Mouse (Mus musculus) ovary, postnatal 14 days (tissue): ENCODE results near the gene Mfsd12.

ENCODE experiments used
- DNase-seq: peaks from one replicate; pipeline ENCODE4 v3.0.0; 2022; ENCODE audit warnings: low spot score

The Mfsd12 gene

DNA sequence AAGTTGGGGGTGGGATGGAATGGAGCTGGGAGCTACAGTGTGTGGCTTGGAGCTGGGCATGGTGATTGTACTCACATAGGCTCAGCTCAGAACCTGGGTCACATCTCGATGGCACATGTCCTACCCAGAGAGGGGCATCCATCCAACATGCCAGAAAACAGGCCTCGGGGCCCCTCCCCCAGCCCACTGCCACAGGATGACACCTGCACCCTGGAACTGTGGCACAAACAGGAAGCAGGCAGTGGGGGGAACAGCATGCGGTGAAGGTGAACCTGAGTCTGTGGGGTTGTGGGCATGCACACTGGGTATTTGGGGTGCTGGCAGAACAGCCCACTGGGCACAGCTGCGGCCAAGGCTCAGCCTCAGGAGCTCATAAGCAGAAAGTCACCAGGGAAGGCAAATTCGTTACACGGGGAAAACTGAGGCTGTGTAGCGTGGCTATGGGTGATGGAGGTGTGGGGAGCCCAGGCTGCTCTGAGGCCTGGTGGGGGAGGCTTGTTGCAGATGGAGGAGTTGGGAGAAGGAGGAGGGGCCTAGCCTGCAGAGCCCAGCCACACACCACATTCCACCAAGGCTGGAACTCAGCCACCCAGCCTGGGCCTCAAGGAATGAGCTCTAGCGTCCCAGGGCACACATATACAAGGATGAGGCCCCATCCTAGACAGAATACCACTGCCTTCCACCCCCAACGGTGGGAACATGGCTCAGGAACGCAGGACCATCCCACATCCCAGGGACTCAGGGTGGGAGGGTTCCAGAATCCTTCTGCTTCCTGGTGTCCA lies 27.9 kb upstream of the Mfsd12 start:
- no peak for DNase-seq

DNA sequence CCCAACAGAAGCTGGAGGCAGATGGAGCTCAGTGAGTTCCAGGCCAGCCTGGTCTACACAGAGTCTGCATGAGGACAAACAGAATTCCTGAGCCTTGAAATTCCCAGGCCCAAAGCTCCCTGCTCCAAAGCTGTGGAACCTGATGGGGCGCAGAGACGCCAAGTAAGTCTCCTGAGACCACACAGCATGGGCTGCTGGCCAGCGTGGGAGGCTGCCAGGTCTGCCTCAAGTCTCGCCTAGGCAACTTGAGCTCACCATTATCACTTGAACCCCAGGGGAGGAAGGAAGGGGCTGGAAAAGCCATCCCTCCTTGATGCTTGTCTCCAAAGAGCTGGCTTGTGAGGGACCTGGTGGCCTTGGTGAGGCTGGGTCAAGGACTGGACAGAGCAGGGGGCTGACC lies 27.3 kb upstream of the Mfsd12 start:
- no peak for DNase-seq

DNA sequence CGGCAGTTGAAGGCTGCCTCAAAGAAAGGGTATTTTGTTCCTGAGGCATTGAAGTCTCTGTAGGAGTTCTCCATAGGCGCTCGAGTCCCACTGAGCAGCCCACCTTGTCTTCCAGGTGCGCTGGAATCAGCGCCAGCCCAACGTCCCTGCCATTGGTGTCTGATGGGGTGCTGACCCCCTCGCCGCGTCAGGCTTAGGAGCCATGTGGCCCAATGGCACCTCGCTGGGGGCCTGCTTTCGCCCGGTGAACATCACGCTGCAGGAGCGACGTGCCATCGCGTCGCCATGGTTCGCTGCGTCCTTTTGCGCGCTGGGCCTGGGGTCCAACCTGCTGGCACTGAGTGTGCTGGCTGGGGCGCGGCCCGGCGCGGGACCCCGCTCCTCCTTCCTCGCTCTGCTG lies 25.0 kb upstream of the Mfsd12 start:
- DNase-seq = no peak

DNA sequence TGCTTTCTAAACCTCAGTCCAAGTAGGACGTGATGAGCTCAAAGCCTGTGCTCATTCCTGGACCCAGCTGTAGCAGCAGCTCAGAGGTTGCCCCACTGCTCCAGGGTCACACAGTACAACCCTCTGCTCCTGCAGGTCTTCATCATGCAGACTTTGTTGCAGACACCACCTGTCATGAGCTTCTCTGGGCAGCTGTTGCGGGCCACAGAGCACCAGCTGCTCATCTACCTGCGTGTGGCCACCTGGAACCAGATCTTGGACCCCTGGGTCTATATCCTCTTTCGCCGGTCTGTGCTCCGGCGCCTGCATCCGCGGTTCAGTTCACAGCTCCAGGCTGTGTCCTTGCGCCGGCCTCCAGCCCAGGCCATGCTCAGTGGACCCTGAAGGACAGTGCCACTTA lies 23.0 kb upstream of the Mfsd12 start:
- DNase-seq = no peak

DNA sequence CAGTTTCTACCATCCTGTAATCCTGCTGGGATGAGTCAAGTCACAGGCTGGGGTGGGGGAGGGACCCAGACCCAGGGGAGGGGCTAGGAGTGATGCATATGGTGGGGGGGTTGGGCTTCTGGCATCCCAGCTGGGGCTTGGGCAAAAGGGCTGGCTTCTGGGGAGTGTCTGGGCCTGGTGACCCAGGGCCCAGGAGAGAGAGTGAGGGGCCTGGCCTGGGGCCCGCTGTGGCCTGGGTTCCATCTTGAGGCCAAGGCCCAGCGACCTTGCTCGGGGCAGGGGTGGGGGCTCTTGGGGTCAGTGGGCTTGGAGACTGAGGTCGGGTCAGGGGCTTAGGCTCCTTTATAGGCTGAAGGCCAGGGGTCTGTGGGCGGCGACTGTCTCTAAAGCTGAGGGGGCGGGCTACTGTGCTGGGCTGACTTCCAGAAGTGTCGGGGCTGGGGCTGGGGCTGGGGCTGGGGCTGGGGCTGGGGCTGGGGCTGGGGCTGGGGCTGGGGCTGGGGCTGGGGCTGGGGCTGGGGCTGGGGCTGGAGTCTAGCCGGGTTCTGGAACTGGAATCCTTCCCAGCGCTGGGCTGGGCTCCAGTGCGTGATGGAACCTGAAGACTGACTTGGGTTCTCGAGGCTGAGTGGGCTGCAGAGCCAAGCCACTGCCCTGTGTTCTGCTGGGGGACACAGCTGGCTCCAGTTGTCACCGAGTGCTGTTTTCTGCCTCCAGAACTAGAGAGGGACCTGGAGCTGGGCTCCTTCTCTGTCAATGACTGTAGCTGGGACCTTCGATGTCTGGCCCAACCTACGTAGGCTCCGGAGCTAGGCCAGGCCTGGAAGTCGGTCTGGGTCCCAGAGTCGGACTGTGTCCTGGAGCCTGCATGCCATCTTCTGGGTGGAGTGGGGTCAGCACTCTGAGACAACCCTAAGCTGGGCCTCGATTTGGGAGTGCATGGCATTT lies 21.6 kb upstream of the Mfsd12 start:
- DNase-seq = no peak

DNA sequence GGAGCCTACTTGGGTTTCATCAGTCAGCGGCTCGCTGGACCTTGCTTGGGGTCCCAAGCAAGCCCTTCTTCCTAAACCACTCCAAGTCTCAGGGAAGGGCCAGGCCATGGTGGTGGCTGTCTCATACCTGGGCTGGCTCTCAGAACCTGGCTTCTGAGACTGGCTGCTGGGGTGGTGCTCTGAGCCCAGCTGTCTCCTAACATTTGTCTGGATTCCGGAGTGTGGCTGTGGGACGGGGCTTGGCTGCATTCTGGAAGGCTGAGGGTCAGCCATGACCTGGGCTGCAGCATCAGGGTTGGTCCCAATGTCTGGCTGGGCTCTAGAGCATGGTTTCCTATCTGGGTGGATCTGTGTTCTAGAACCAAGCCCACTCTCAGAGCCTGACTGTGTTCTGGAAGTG lies 20.7 kb upstream of the Mfsd12 start:
- no peak for DNase-seq

DNA sequence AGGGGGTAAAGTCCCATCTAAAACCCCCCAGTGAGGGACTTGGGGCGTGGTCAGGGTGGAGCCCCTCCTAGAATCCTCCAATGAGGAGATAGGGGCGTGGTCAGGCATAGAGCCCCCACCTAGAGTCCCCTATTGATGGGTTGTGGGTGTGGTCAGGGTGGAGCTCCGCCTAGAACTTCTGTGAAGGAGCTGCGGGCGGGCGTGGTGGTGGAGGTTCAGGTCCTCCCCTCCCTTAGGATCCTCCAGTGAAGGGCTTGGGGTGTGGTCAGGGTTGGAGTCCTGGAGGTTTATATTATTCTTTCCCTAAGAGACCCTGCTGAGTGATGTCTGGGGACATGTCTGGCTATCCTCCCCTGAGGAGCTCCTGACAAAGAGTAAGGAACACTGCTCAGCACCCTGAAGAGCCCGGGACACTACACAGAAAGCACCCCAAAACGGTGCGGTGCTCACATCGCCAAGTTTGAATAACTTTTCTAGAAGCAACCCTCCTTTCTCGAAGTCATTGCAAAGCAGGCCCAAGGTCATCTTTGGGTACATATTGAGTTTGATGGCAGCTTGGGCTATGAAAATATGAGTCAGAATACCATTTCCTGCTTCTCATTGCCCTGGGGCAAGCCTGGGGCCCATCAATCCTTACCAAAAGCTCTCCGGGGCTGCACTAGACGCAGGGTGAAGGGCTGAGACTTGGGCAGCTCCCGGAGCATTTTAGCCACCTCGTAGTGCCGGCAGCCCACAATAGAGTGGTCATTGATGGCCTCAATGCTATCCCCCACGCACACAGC lies 16.5 kb upstream of the Mfsd12 start:
- no peak for DNase-seq

DNA sequence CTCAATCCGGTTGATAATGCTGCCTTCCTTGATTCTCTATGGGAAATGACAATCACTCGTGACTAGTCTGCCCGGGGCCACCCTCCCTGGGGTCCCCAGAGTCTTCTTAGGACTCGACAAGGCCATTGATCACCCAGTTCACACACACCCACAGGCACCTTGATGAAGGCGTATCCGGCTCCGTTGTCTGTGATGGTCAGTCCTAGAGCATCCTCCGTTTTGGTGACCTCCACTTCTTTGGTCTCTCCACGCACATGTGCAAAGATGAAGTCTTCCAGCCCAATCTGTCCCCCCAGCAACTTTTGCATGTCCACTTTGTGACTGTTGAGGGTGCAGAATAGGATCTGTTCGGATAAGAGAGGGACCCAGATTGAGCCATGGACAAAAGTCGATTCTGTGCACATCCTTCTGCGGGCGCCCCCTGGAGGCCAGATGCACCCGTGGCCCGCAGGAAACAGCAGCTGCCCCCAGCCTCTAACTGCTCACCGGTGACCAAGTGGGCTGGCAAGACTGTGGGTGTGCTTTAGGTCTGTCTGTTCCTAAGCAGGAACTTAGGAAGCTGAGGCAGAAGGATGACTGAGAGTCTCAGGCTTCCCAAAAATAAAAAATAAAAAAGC lies 15.8 kb upstream of the Mfsd12 start:
- DNase-seq = no peak

DNA sequence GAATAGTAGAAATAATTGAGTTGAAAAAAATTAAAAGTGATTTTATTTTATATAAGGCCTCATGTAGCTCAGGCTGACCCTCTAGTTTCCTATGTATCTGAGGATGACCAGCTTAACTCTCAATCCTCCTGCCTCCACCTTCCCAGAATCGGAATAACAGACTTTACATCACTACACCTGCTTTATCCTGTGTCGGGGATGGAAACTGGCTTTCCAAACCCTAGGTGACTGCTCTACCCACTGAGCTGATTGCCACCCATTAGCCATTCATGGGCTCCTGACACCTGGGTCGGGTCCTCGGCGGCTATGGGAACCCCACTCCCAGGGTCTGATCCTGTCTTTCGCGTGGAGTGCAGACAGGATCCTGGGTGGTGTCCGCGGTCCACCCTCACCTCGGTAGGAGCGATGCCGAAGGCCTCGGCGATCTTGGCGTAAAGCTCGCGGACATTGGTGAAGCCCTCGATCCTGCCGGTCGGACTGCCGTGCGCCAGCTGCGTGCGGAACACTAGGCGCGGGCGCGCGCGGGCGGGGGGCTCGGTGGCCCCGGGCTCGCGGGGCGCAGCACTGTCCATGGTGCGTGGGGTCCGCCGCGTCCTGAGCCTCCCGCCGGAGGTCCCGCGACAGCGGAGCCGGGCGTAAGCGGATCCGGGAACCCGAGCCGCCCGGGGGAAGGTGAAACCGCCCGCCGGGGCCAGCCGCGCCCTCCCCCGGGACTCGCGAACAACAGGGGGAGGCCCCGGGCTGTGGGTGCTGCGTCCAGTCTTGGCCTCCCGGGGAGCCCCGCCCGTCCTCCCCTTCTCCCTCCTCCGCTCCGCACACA lies 14.4 kb upstream of the Mfsd12 start, which contains the start of gene Gipc3:
Gene Gipc3 (minus strand): TSS at position 581 of the 820 bp plus-strand sequence.
- DNase-seq = no peak

DNA sequence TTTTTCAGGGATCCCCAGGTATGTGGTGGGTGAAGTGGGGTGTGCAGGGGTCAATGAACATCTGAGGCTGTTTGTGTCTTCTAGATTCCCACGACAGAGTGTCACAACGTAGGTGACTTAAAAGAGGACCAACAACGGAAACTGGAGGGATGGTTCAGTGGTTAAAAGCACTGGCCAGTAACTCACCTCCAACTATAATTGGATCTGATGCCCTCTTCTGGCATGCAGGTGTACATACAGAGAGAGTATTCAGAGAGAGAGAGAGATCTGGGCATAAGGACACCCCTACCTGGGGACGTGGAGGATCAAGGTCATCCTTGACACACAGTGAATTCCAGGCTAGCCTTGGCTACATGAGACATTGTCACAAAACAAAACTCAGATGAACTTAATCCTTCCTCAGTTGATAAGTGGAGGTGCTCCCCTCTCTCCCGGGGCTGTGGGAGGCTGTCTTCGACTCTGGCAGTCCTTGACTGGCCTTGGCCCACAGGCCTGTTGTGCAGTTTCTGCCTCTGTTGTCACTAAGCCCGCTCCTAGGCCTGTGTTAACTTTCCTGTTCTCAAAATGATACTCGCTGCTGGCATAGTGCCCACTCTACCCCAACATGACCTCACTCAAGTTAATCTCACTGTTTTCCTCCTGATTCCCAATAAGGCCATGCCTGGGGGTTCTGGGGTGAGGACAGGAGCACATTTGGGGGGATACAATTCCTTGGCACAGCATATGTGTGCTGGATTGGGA lies 12.7 kb upstream of the Mfsd12 start:
- DNase-seq = no peak

DNA sequence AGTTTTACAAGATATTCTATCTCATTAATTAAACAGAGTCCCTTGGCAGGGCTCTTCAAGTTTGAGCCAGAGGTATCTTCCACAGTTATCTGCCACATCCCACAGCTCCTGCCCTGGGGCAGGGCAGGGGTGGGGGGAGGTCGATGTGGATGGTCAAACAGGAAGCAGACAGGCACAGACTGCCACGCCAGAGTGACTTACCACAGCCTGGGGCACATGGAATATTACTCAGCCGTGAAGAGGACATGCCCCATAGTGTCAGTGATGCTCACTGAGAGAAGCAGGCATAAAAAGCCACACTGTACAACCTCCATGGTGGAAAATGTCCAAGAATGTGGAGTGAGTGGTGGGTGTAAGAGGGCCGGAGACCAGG lies 12.1 kb upstream of the Mfsd12 start:
- DNase-seq = no peak

DNA sequence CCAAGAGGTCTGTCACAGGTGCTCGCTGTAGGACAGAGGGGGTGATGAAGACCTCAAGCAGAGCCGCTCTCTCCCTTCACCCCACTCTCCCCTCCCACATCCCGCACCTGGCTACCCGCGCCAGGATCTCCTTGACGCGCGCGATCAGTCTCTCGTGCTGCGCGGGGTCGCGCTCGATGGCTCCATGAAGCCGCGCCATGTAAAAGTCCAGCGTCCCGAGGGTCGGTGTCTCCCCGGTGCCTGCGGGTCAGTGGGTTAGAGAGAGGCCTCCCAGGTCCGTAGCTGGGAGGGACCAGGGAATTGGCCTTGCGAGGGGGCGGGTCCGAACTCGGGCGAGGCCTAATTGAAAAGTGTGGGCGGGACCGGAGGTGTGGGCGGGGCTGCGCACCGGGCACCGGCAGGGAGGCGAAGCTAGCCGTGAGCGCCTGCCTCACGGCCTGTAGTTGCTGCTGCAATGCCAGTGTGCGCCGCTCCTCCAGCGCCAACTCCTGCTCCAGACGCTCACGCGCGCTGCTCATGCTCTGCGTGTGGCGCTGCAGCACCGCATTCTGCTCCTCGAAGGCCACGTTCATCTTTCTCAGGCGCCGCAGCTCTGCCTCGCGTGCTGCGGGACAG lies 10.7 kb upstream of the Mfsd12 start:
- DNase-seq = no peak

DNA sequence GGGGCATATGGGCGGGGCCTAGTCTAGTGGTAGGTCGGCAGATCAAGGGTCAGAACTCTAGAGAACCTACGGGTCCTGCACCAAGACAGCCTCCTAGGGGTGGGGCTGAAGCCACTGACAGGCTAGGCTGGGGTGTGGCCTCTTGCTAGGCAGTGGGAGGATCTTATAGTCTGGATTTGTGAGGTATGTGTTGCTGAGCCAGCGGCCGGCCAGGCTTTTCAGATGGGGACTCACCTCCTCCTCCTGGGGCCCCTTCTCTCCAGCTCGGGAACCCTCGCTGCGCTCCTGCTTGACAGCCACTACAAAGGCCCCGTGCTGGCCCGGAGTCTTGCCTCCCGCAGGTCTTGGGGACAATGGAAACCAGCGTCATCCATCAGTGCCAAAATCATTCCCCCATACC lies 8.1 kb upstream of the Mfsd12 start:
- DNase-seq = no peak

DNA sequence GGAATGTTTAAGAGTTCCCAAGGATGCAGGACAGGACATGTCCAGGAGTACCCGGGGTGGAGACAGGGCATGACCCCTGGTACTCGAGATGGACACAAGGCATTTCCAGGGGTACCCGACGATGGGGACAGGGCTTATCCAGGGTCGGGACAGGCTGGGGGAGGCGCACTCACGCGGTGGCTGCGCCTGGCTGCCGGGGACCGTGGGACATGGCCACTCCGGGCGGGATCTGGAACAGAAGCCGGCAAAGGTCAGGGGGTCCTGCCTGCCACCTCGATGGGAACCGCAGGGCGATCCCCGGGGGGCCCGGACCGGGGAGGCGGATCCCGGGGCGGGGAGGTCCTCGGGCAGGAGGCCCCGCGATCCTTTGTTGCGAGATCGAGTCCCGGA lies 7.3 kb upstream of the Mfsd12 start:
- DNase-seq = no peak

DNA sequence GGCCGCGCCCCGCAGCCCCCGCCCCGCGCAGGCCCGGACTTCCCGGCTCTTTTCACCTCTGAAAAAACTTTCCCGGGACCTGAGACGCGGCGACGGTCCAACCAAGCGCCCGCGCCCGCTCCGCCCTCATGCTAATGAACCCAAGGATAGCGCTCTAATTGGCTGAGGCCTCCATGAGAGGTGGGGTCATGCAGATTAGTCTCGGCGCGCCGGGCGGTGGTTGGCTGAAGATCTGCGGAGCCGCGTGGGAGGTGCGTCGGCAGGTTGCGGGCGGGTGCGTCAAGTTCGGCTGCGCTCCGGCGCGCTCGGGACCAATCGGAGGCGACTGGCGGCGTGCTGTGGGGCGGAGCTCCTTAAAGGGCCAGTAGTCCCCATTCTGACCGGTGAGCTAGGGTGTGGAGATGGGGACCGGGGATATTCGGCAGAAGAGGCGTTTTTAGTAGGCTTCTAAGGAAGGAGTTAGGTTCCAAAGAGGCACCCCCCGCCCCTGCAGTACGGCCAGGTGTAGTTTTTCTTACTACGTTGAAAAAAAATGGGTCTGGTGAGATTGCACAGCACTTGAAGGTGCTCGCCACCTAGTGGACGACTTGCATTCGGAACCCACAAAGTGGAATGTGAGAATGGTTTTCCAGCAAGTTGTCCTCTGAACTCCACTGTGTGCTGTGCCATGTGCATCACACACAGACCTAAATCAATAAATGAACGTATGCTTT lies 6.8 kb upstream of the Mfsd12 start, which contains the start of gene Hmg20b:
Gene Hmg20b (minus strand): TSS at position 130 of the 713 bp plus-strand sequence.
- peak; percentile 96 for DNase-seq

DNA sequence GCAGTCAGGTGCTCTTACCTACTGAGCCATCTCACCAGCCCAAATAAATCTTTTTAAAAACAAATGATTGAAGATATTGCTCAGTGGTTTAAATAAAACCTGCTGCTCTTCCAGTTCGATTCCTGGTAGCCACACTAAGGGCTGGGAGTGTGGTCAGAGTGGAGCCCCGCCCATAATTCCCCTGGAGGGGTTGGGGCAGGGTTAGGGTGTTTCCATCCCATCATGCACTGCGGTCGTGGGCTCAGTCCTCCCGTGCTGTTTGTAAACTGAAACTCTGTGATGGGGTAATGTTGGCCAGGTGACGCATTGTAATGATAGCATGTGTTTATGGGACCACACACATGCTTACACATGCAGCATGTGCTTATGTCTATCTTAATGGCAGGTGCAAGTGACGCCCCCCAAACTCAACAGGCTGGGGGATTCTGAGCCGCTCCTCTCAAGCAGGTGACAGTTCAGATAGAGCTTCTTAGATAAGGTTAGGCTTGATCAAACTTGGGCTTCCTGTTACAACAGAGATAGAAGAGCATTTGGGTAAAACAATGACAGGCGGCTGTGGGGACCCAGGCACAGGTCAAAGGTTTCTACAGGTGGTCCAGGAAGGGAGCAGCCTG lies 5.5 kb upstream of the Mfsd12 start:
- DNase-seq = no peak

DNA sequence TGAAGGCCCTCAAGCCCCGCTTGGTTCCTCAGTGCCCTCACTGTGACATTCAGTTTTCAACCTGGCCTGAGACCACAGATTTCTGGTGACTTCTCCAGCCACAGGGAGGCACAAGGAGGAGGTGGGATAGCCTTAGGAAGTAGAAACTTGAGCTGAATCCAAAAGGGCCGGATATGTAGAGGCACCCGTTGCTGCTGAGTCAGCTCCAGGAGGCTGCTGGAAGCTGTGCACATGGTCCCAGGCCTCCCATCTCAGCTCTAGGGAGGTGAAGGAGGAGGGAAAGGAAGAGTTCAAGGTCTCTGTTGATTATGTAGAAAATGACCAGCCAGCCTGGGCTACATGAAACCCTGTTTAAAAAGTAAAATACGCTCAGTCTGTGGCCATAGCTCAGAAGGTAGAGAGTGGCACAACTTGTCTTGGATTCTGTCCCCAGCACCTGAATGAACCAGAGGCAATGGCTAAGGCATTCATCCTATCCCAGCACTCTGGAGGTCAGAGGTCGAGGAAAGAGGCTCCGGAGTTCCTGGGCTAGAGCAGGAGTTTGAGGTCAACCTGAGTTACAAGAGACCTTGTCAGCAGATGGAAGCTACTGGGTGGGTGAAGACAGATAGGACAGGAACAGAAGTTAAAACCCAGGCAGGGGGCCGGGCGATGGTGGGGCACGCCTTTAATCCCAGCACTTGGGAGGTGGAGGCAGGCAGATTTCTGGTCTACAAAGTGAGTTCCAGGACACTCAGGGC lies 2.4 kb upstream of the Mfsd12 start:
- no peak for DNase-seq

DNA sequence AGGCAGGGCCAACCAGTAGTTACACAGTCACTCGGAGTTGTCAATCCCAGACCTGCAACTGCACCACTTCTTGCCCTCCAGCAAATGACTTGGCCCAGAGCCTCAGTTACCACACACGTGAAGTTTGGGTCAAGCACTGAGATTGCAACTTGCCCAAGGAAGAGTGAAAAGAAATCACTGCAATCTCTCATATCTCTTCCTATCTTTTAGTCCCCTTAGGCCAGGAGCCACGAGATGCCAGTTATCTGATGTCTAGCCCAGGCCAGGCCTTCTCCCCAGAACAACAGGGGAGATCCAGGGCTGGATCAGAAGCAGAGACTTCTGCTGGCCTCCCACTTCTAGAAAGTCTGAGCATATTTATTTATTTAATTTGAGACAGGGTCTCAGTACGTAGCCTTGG lies 1.8 kb upstream of the Mfsd12 start:
- DNase-seq = no peak
